Mouse (Mus musculus) cerebellum, adult (tissue): ENCODE measurements around the gene Daam1.

Experiments
- ATAC-seq: cut with Nextera tagmentation; 2 replicates; pipeline ENCODE4 v1.9.2; 2017; ENCODE audit warnings: mild to moderate bottlenecking, moderate library complexity, mixed read lengths; ENCODE audit not compliant: insufficient number of reproducible peaks, low FRiP score, low TSS enrichment

Daam1 gene

GRCm38 (mm10) chr12:71922827-71923381, 92.0 kb downstream of the Daam1 start:
- no peak for ATAC-seq

GRCm38 (mm10) chr12:71924978-71925529, 94.2 kb downstream of the Daam1 start:
- ATAC-seq, result no peak

GRCm38 (mm10) chr12:71925990-71926700, 95.3 kb downstream of the Daam1 start:
- ATAC-seq, result no peak

GRCm38 (mm10) chr12:71928092-71928491, 97.2 kb downstream of the Daam1 start:
- ATAC-seq, result no peak

- ATAC-seq, result no peak
Observed at GRCm38 (mm10) chr12:71929876-71930275, 99.0 kb downstream of the Daam1 start.

GRCm38 (mm10) chr12:71932433-71933386, 101.8 kb downstream of the Daam1 start:
- ATAC-seq, result no peak

- no peak for ATAC-seq
Observed at GRCm38 (mm10) chr12:71933989-71934645, 103.2 kb downstream of the Daam1 start.

GRCm38 (mm10) chr12:71936636-71937035, 105.8 kb downstream of the Daam1 start:
- ATAC-seq, result no peak

- ATAC-seq, result 0 out of 2 replicates have a peak, but pooled peaks have one; percentile 24
Observed at GRCm38 (mm10) chr12:71938513-71938912, 107.6 kb downstream of the Daam1 start.

- ATAC-seq, result no peak
Observed at GRCm38 (mm10) chr12:71941290-71941689, 110.4 kb downstream of the Daam1 start.

- ATAC-seq, result no peak
Observed at GRCm38 (mm10) chr12:71943112-71943511, 112.2 kb downstream of the Daam1 start.

GRCm38 (mm10) chr12:71943646-71944045, 112.8 kb downstream of the Daam1 start:
- no peak for ATAC-seq

- no peak for ATAC-seq
Observed at GRCm38 (mm10) chr12:71945844-71946243, 115.0 kb downstream of the Daam1 start.

GRCm38 (mm10) chr12:71946448-71946847, 115.6 kb downstream of the Daam1 start:
- ATAC-seq, result no peak

GRCm38 (mm10) chr12:71948972-71949371, 118.1 kb downstream of the Daam1 start:
- ATAC-seq, result no peak

- ATAC-seq, result no peak
Observed at GRCm38 (mm10) chr12:71949606-71950005, 118.7 kb downstream of the Daam1 start.

GRCm38 (mm10) chr12:71950095-71950877, 119.4 kb downstream of the Daam1 start:
- no peak for ATAC-seq

- ATAC-seq, result no peak
Observed at GRCm38 (mm10) chr12:71954180-71954935, 123.5 kb downstream of the Daam1 start.

GRCm38 (mm10) chr12:71956980-71957379, 126.1 kb downstream of the Daam1 start:
- ATAC-seq, result no peak
